Mouse (Mus musculus) ES-E14 (cell line): ENCODE data around the gene Foxp1. TPM values are rescaled to one million over a fixed set of nuclear protein-coding genes. Genes with fewer than 3 reads are reported as not detected.

Experiments used
- DNase-seq: peaks from one replicate; pipeline ENCODE4 v3.0.0-alpha.2; 2013; ENCODE audit warnings: low read depth, low spot score
- H3K27ac ChIP-seq: 2 replicates; pipeline ENCODE4 v1.5.1; 2012; ENCODE audit warnings: low read depth, mild to moderate bottlenecking, low read length, moderate library complexity, mixed read lengths; ENCODE audit not compliant: poor library complexity, insufficient read depth, severe bottlenecking
- H3K36me3 ChIP-seq: 2 replicates; pipeline ENCODE4 v1.6.1; 2012; ENCODE audit warnings: mild to moderate bottlenecking, low read length, moderate library complexity, mixed read lengths; ENCODE audit not compliant: control insufficient read depth, poor library complexity, insufficient read depth, severe bottlenecking
- H3K4me1 ChIP-seq, 2 experiments: fragments of 150-350 bp in 1 of 2; sonication (generic) in 1 of 2; 2 replicates each; pipeline ENCODE4 v1.6.1; 2012; ENCODE audit warnings: low read length in 2 of 2, mild to moderate bottlenecking in 1 of 2, mixed read lengths in 1 of 2; ENCODE audit not compliant: control insufficient read depth in 2 of 2, insufficient read depth in 2 of 2, poor library complexity in 1 of 2
- H3K4me3 ChIP-seq, 2 experiments: fragments of 150-350 bp in 1 of 2; sonication (generic) in 1 of 2; 2 replicates each; pipeline ENCODE4 v1.5.1; 2012; ENCODE audit warnings: low read length in 2 of 2, low read depth in 1 of 2, mild to moderate bottlenecking in 1 of 2, mixed read lengths in 1 of 2; ENCODE audit not compliant: insufficient read depth in 1 of 2, poor library complexity in 1 of 2, severe bottlenecking in 1 of 2
- H3K9ac ChIP-seq: 2 replicates; pipeline ENCODE4 v1.6.1; 2012; ENCODE audit warnings: low read depth, mild to moderate bottlenecking, low read length, mixed read lengths; ENCODE audit not compliant: poor library complexity, insufficient read depth, severe bottlenecking
- H3K9me3 ChIP-seq: fragments of 150-350 bp; sonication (generic); 2 replicates; pipeline ENCODE4 v1.6.1; 2012; ENCODE audit warnings: low read depth, mild to moderate bottlenecking, low read length; ENCODE audit not compliant: control insufficient read depth, insufficient read depth
- CHD2 ChIP-seq: IDR thresholded peaks from 2 replicates; pipeline ENCODE4 v1.6.1; 2014; ENCODE audit warnings: mild to moderate bottlenecking, low read depth, low read length, inconsistent platforms
- HCFC1 ChIP-seq: IDR thresholded peaks from 2 replicates; pipeline ENCODE4 v1.6.1; 2012; ENCODE audit warnings: low read length, inconsistent platforms, borderline replicate concordance; ENCODE audit not compliant: insufficient read depth
- MAFK ChIP-seq: IDR thresholded peaks from 2 replicates; pipeline ENCODE4 v1.6.1; 2014; ENCODE audit warnings: mild to moderate bottlenecking, low read depth, low read length, inconsistent platforms; ENCODE audit not compliant: insufficient read depth
- ZC3H11A ChIP-seq: IDR thresholded peaks from 2 replicates; pipeline ENCODE4 v1.6.1; 2012; ENCODE audit warnings: low read depth, mild to moderate bottlenecking, inconsistent platforms, low read length, borderline replicate concordance
- ZNF384 ChIP-seq: IDR thresholded peaks from 2 replicates; pipeline ENCODE4 v1.6.1; 2012; ENCODE audit warnings: low read depth, low read length, inconsistent platforms
- in situ Hi-C, 2 experiments: fragments of 600-800 bp; cut with MboI; formaldehyde crosslinking; loops; one replicate each; pipeline ENCODE4 v1.15.1; 2025; ENCODE audit warnings: low sequenced_read_pairs in 2 of 2, inconsistent platforms in 1 of 2; ENCODE audit not compliant: unreplicated experiment in 2 of 2
- total RNA-seq: library from RNA; depleted of rRNA; stranded (reverse); fragments of 300-350 nt; gene quantifications from 2 replicates; pipeline ENCODE4 v1.2.3, GENCODE M21; 2012

The Foxp1 gene
- total RNA-seq, 1 experiment = 70.0 TPM

GRCm38 (mm10) chr6:99401211-99401610 is 121.3 kb downstream of the Foxp1 start:
- no peak for TF ChIP-seq HCFC1
- TF ChIP-seq ZC3H11A = no peak
- no peak for TF ChIP-seq MAFK
- TF ChIP-seq CHD2 = no peak
- TF ChIP-seq ZNF384 = no peak
- no peak for DNase-seq
- Histone ChIP-seq H3K9ac (no peak overlapping the region), H3K4me1 (peaks cover 0 to 4% of the 10 kb centered on the region in 2 experiments; a peak in 1 of 4 replicates), H3K4me3 (no peak overlapping the region), H3K27ac (no peak overlapping the region), H3K36me3 (no peaks in the 10 kb centered on the region), H3K9me3 (no peaks in the 10 kb centered on the region)
- in situ Hi-C loops = no loop called here

DNA sequence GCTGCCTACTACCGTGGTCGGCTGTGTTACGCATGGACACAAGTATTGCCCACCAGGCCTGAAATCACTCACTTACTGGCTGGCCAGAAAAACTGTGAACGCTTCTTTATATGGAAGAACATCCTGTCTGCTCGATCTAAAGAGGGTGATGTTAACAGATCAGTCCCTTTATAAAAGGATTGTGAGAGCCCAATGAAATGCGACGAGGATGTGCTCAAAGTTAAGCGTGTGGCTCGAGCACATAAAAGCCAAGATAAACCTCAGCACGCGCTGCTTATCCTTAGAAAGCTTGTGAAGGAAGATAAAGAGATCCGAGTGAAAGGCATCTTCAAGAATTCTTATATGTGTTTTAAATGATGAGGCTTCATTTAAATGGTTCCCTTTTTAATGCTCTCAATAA is 126.8 kb downstream of the Foxp1 start:
- H3K27ac ChIP-seq = no peak overlapping the region
- H3K36me3 ChIP-seq = no peaks in the 10 kb centered on the region
- H3K4me1 ChIP-seq = peaks cover 1 to 2% of the 10 kb centered on the region in 2 experiments; a peak in 1 of 4 replicates
- no peak overlapping the region for H3K4me3 ChIP-seq
- H3K9ac ChIP-seq = no peak overlapping the region
- H3K9me3 ChIP-seq = no peaks in the 10 kb centered on the region
- TF ChIP-seq HCFC1 = no peak
- TF ChIP-seq MAFK = no peak
- no peak for TF ChIP-seq CHD2
- no peak for TF ChIP-seq ZNF384
- TF ChIP-seq ZC3H11A = no peak
- in situ Hi-C loops = no loop called here
- DNase-seq = no peak

DNA sequence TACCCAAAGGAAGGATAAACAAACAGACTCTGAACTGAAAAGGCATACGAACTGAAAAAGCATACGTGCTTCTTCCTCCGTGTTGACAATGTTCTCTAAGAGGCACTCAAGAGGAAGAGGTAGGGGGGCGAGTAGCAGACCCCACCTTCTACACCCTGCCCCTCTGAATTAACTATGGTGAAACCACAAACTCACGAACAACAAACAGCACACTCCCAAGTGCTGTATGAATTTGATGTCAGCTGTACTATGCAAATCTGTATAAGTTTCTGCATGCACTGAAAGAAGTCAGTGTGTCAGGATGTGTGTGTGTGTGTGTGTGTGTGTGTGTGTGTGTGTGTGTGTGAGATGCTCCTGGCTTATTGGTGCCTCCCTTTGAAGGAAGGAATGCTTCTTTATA is 127.7 kb downstream of the Foxp1 start:
- TF ChIP-seq HCFC1 (no peak), CHD2 (no peak), MAFK (no peak), ZC3H11A (no peak), ZNF384 (no peak)
- in situ Hi-C loops = no loop called here
- DNase-seq = no peak
- Histone ChIP-seq H3K9ac (no peak overlapping the region), H3K27ac (no peak overlapping the region), H3K4me1 (peaks cover 2 to 3% of the 10 kb centered on the region in 2 experiments; a peak in 2 of 4 replicates), H3K4me3 (no peak overlapping the region), H3K9me3 (no peaks in the 10 kb centered on the region), H3K36me3 (no peaks in the 10 kb centered on the region)

DNA sequence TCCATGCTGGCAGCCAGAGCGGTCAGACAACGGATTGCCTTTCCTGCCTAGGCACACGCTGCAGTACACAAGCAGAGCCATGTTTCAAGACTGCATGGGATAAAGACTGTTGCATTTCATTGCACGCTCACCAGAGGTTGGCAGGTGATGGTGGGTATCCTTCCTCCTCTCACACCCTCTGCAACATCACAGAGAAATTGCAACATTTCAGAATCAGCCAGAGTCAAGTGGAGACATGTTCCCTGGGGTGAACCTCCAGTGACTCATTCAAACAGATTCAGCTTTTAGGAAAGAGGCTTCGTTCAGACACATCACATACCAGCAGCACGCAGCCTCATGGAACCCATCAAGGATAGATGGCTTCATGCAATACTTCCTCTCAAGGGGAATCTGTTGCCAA is 130.0 kb downstream of the Foxp1 start:
- no peak for DNase-seq
- no peak overlapping the region for H3K4me3 ChIP-seq
- no peak overlapping the region for H3K27ac ChIP-seq
- TF ChIP-seq MAFK = no peak
- TF ChIP-seq HCFC1 = no peak
- no peak for TF ChIP-seq ZNF384
- TF ChIP-seq ZC3H11A = no peak
- TF ChIP-seq CHD2 = no peak
- no peak overlapping the region for H3K9ac ChIP-seq
- H3K9me3 ChIP-seq = no peaks in the 10 kb centered on the region
- in situ Hi-C loops = no loop called here
- H3K36me3 ChIP-seq = no peaks in the 10 kb centered on the region
- peaks cover 3 to 8% of the 10 kb centered on the region in 2 experiments; a peak in 2 of 4 replicates for H3K4me1 ChIP-seq
